Mouse (Mus musculus) skeletal muscle tissue, adult 2 months (tissue): ENCODE measurements at regions not wholly inside any gene's neighbourhood (a gene's known extent, or its start where the extent isn't known, plus 50 kb on each side); places are given as distances from the start of the nearest gene placed in this dataset.

Experiments
- DNase-seq: peaks from one replicate; pipeline ENCODE4 v3.0.0-alpha.2; 2012; ENCODE audit warnings: low read depth, low spot score

DNA sequence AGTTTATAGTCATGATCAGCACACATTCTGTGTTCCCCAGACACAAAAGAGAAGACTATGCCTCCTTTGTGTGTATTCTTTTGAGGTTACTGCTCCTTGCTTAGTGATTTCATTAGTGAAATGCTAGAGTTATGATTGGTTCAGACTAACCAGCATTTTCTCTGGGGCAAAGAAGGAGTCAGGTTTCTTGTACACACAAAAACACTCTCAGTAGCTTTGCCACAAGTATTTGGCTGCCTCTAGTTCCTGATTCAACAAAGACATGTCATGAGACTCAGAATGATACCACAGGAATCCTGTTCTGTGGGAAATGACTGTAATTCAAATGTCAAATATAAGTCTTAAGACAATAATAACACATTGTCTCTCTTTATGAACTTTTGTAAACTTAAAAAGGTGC, 86.9 kb downstream of the Alx1 start:
- DNase-seq, result no peak

GRCm38 (mm10) chr10:102940823-102941519, 89.0 kb downstream of the Alx1 start:
- DNase-seq, result no peak

- no peak for DNase-seq
These were observed 98.6 kb downstream of the Alx1 start for GRCm38 (mm10) chr10:102931445-102931844.

- no peak for DNase-seq
These were observed 101.4 kb downstream of the Alx1 start for GRCm38 (mm10) chr10:102928651-102929050.

DNA sequence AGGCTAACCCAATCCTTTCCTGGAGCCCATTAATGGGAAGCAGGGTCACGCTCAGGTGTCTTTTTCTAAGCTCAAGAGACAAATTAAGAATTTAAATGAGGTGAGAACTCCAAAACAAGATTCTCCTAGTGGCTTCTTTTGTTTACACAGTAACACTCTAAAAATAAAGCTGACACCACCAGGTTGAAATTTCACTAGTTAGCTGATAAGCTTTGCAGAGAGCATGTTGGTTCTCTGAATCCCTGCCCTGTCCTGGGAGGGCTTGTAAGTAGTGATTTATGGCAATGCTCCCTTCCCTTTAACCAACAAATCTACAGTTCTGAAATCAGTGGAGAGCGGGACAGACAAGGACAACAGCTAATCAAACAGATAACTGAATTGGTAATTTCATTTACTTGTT, 132.6 kb downstream of the Alx1 start:
- no peak for DNase-seq

GRCm38 (mm10) chr10:102895952-102896351, 134.1 kb downstream of the Alx1 start:
- no peak for DNase-seq

- no peak for DNase-seq
These were observed 137.6 kb downstream of the Alx1 start for GRCm38 (mm10) chr10:102892373-102892772.

GRCm38 (mm10) chr10:102889709-102890108, 140.3 kb downstream of the Alx1 start:
- DNase-seq, result no peak

GRCm38 (mm10) chr10:102881824-102882438, 148.1 kb downstream of the Alx1 start:
- no peak for DNase-seq

- no peak for DNase-seq
These were observed 152.0 kb downstream of the Alx1 start for GRCm38 (mm10) chr10:102878010-102878409.

GRCm38 (mm10) chr10:102876946-102877345, 153.1 kb downstream of the Alx1 start:
- DNase-seq, result no peak

DNA sequence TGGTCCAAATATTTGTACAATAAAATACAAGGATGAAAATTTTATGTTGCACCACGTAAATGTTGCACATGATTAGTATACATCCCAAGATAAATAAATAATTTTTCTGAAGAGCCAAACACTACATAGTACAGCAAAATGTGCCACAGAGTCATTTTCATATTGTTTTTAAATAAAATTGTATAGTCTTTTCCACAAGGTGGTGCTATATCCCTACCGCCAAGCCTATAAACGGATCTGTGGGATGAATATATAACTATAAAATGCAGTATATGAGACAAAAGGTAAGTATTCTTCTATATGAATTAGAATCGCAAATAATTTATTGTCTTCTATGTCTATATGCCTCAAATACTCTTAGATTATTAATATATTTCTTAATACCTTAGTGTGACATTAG, 163.1 kb downstream of the Alx1 start:
- no peak for DNase-seq

GRCm38 (mm10) chr10:102836567-102837224, 193.3 kb downstream of the Alx1 start:
- no peak for DNase-seq

GRCm38 (mm10) chr10:102835814-102836213, 194.2 kb downstream of the Alx1 start:
- DNase-seq, result no peak

DNA sequence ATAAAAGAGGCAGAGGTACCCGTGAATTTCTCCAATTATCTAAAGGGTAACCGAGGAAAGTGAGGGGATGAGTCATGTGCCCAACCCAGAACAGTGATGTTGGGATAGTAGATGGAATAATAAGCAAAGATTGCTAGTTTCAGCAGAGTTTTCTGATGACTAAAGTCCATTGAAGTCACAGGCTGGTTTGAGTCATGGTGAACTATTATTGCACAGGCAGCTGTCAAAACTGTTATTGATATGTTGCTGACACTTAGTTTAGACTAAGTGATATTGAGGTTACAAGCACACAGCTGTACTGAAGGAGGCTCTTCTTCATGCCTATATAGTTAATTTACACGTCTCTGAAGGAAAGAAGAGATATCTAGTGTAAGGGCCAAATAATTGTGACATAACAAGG, 200.4 kb downstream of the Alx1 start:
- no peak for DNase-seq

- no peak for DNase-seq
These were observed 206.6 kb downstream of the Alx1 start for GRCm38 (mm10) chr10:102823434-102823833.

- DNase-seq, result no peak
These were observed 228.6 kb downstream of the Alx1 start for GRCm38 (mm10) chr10:102801391-102801790.

DNA sequence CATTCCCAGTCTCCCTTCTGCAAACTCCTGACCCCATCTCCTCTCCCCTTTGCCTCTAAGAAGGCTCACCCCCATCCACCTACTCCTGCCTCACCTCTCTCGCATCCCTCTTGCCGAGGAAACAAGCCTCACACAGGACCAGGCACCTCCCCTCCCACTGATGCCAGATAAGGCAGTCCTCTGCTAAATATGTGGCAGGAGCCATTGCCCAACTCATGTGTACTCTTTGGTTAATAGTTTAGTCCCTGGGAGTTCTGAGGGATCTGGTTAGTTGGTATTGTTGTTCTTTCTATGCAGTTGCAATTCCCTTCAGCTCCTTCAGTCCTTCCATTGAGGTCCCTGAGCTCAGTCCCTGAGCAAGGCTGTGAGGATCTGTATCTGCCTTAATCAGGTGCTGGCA, 250.8 kb downstream of the Alx1 start:
- DNase-seq, result no peak

- DNase-seq, result no peak
These were observed 251.7 kb downstream of the Rassf9 start for GRCm38 (mm10) chr10:102763696-102764095.

DNA sequence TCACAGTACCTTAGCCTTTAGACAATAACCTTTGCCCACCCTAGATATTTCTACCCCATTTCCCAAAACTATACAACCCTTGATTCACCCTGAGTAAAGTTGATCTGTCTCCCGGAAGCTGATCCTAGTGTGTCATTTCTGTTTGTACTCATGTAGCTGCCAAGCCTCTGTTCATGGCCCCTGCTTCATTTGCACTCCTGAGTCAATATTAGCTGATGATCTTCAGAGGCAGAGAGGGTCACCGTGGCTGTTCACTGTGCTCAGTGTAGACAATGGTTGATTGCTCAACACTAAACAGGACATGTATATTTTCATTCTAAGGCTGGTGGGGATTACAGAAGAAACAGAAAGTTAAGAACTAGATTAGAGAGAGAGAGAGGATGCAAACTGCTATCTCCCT, 250.4 kb downstream of the Rassf9 start:
- DNase-seq, result no peak

DNA sequence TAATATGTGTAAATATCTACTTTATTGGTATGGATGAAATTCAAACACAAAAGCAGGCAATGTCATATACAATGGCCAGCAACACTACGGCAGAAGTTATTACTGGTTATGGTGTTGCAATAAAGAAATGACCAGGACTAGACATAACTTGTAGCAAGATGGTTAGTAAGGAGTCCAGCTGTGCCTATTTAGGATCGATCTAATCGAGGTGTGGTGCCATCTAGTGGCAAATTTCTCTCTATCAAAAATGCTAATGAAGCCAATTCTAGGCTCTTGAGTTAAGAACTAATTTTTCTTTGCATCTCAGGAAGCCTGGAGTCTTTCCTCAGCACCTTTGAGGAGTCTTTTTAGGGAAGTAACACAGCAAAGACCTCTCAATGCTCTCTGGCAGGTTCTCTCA, 223.2 kb downstream of the Rassf9 start:
- DNase-seq, result no peak

DNA sequence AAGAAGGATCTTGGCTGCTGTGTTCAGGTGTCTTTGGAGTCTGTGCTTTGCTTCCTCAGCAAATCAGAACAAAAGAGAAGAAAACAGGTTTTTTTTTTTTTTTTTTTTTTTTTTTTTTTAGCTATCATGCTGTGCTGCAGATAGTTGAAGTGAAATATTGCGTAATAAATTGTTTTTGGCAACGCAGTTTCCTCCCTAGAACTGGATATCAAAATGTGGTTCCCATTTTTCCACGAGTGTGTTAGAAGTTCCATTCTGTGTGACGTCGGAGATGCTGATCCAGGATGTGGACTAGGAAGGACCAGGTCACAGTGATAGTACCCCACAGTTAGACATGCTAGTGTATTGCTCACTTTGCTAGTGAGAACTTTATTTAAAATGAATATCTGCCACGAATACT, 220.4 kb downstream of the Rassf9 start:
- no peak for DNase-seq

- no peak for DNase-seq
These were observed 200.2 kb downstream of the Rassf9 start for GRCm38 (mm10) chr10:102712263-102712662.
